Mouse (Mus musculus): ENCODE data around the gene Sptbn4.

GRCm38 (mm10) chr7:27460477-27460876, 13.0 kb upstream of the Sptbn4 start:
- no peak for TF ChIP-seq CTCF (IDR thresholded peaks at IDR 0.05; ENCODE audit: low read depth, low read length)
- no peak for TF ChIP-seq POLR2A (IDR thresholded peaks at IDR 0.05; ENCODE audit: extremely low read depth, insufficient read depth, low read length)
